Mouse (Mus musculus): ENCODE data around the gene Pin1rt1. TPM values are rescaled to one million over a fixed set of nuclear protein-coding genes. Genes with fewer than 3 reads are reported as not detected.

Pin1rt1 gene
- total and polyA plus RNA-seq, 2 experiments from 2014 or later, result not detected

DNA sequence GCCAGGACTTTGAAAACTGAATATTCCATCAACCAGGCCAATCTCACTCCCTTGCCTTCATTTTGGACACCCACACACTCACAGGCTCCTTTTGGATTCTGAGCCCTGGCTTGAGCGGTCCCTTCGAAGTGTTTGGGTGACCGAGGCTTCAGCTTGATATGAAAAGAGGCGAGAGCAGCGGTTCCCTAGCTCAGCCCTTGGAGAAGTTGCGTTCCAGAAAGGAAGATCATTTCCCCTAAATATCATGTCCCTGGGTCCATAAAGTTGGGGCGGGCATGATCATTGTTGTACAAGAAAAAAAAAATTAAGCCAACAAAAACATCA is 3.7 kb downstream of the Pin1rt1 start:
- Histone ChIP-seq H3K36me3 (replicated peaks; ENCODE audit: control insufficient read depth, insufficient read depth, low read length) (no peaks in the 10 kb centered on the region), H3K4me3 (ENCODE audit: low read depth, low read length) (peak overlapping the region; percentile 75), H3K9me3 (replicated peaks; ENCODE audit: control insufficient read depth, low read length) (no peaks in the 10 kb centered on the region), H3K9ac (replicated peaks; ENCODE audit: low read depth, low read length) (peak overlapping the region; percentile 67), H3K27ac (ENCODE audit: low read depth) (peak overlapping the region; percentile 43), H3K4me2 (ENCODE audit: low read depth, low read length) (peak overlapping the region; percentile 76), H3K27me3 (ENCODE audit: control insufficient read depth, insufficient read depth, low read length) (no peaks in the 10 kb centered on the region), H3K4me1 (ENCODE audit: control insufficient read depth, insufficient read depth) (peaks cover 12% of the 10 kb centered on the region; the same call in 1 of the 2 replicates)
- ATAC-seq (ENCODE audit: insufficient read depth, low read depth) (no peak), DNase-seq (ENCODE audit: low spot score) (no peak)
- 2% methylated on average over 7 of the region's 7 CpGs for WGBS
- TF ChIP-seq EP300 (IDR thresholded peaks at IDR 0.05; ENCODE audit: low read depth), result no peak
- no peak for TF ChIP-seq CTCF (IDR thresholded peaks at IDR 0.05; ENCODE audit: low read depth)

DNA sequence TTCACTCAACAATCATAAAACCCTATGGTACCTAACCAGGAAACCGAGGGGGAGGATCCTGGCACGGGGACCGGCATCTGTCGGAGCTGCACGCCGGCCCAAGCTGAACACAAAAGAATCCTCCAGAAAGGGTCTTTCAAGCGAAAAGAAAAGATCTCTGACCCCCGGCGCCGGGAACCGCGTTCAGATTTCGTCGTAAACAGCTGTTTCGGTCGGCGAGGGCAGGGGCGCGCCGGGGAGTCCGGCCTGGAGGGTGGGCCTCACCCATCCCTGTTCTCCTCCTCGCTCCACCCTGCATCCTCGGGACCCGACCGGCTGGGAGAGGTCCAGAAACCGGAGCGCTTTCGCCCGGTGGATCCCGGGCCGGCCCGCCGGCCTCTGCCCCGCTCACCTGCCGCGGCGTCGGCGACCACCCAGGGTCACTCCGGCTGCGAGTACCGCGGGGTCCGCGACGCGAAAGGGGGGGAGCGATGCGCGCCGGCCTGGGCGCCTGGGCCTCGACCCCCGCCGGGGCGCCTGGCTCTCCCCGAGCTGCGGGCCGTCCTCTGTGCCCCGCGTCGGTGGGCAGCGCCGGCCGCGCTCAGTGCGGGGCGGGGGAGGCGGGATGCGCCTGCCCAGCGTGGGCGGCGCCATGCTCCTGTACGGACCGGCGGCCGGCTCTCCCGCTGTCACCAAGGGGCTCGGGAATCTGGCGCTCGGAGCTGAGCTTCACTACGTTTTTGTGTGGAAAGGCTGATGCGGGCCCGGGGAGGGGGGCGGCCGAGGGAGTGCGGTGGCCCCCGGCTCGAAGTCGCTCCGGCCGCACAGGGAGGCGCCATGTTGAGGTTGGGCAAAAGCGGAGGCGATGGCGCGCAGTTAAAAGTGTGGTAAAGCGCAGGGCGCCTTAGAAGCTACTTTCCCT is 4.3 kb downstream of the Pin1rt1 start, which contains the start of gene Tcp11l1:
TSS of gene Tcp11l1 (minus strand) at position 585 of the 901 bp plus-strand sequence.
- peak within 1 kb of the TSS; percentile 75 for H3K4me3 ChIP-seq (ENCODE audit: low read depth, low read length)
- DNase-seq (ENCODE audit: low spot score) (peak; percentile 29), ATAC-seq (ENCODE audit: insufficient read depth, low read depth) (peak; percentile 89)
- no peak for TF ChIP-seq EP300 (IDR thresholded peaks at IDR 0.05; ENCODE audit: low read depth)
- TF ChIP-seq CTCF (IDR thresholded peaks at IDR 0.05; ENCODE audit: low read depth), result no peak
- no peaks in the 10 kb centered on the region for H3K9me3 ChIP-seq (replicated peaks; ENCODE audit: control insufficient read depth, low read length)
- H3K9ac ChIP-seq (replicated peaks; ENCODE audit: low read depth, low read length), result peak within 1 kb of the TSS; percentile 67
- no peaks in the 10 kb centered on the region for H3K27me3 ChIP-seq (ENCODE audit: control insufficient read depth, insufficient read depth, low read length)
- WGBS, result under 1% methylated on average over 97 of the region's 99 CpGs
- H3K27ac ChIP-seq (ENCODE audit: low read depth), result peak within 1 kb of the TSS; percentile 43
- no peaks in the 10 kb centered on the region for H3K36me3 ChIP-seq (replicated peaks; ENCODE audit: control insufficient read depth, insufficient read depth, low read length)
- H3K4me1 ChIP-seq (ENCODE audit: control insufficient read depth, insufficient read depth), result peaks cover 12% of the 10 kb centered on the region; the same call in 1 of the 2 replicates
- H3K4me2 ChIP-seq (ENCODE audit: low read depth, low read length), result peak within 1 kb of the TSS; percentile 76

DNA sequence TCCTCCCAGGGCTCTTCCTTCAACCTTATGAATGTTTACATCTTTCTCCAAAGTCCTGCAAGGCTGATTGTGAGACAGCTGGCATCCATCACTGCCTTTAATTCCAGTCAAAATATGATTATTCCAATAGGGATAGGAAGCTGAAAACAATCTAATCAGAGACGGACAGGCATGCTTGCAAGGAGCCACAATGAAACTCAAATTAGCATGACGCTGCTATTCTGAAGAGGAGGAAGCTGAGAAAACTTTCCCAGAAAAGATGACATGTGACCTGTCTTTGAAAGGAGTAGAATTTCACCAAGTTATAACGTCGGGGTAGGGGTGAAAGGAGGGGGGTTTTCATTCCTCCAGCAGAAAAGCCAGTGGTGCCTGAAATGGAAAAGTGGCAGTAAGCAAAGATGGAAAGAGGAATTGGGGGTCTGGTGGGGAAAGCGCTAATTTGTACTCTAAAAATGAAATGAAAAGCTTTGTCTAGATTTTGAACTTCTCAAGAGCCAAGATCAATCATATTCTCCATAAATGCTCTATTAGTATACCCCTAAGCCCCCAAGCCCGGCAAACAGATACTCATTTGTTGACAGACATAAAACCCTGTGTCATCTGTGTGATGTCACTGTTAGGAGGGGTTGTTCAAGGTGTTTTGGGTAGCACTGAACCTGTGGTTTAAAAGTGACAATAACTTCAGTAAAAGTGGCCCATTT is 5.4 kb downstream of the Pin1rt1 start:
- Histone ChIP-seq H3K9me3 (replicated peaks; ENCODE audit: control insufficient read depth, low read length) (no peaks in the 10 kb centered on the region), H3K36me3 (replicated peaks; ENCODE audit: control insufficient read depth, insufficient read depth, low read length) (no peaks in the 10 kb centered on the region), H3K4me2 (ENCODE audit: low read depth, low read length) (peak overlapping the region; percentile 76), H3K27ac (ENCODE audit: low read depth) (no peak overlapping the region), H3K4me3 (ENCODE audit: low read depth, low read length) (peak overlapping the region; percentile 75; the same call in 1 of the 2 replicates), H3K4me1 (ENCODE audit: control insufficient read depth, insufficient read depth) (peaks cover 12% of the 10 kb centered on the region; the same call in 1 of the 2 replicates), H3K9ac (replicated peaks; ENCODE audit: low read depth, low read length) (no peak overlapping the region), H3K27me3 (ENCODE audit: control insufficient read depth, insufficient read depth, low read length) (no peaks in the 10 kb centered on the region)
- TF ChIP-seq EP300 (IDR thresholded peaks at IDR 0.05; ENCODE audit: low read depth) (no peak), CTCF (IDR thresholded peaks at IDR 0.05; ENCODE audit: low read depth) (no peak)
- WGBS, result 45% methylated on average over 6 of the region's 6 CpGs
- DNase-seq (ENCODE audit: low spot score) (no peak), ATAC-seq (ENCODE audit: insufficient read depth, low read depth) (no peak)

DNA sequence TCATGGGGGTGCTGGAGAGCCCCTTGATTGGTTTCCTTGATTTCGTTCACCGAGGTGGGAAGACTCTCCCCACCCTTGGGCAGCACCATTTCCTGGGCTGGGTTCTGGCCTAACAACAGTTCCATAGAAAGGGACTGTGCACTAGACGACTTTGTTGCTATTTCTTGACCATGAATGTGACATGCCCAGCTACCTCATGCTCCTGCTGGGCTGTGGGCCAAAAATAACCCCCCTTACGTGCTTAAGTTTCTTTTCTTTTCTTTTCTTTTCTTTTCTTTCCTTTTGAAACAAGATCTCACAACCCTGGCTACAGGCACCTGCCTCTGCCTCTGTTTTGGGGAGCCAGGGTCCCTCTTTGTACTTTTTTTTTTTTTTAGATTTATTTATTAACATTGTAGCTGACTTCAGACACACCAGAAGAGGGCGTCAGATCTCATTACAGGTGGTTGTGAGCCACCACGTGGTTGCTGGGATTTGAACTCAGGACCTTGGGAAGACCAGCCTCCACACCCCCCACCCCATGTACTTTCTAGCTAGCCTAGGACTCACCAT is 6.3 kb downstream of the Pin1rt1 start:
- no peak for ATAC-seq (ENCODE audit: insufficient read depth, low read depth)
- no peak for TF ChIP-seq EP300 (IDR thresholded peaks at IDR 0.05; ENCODE audit: low read depth)
- TF ChIP-seq CTCF (IDR thresholded peaks at IDR 0.05; ENCODE audit: low read depth), result no peak
- H3K27ac ChIP-seq (ENCODE audit: low read depth), result no peak overlapping the region
- H3K36me3 ChIP-seq (replicated peaks; ENCODE audit: control insufficient read depth, insufficient read depth, low read length), result no peaks in the 10 kb centered on the region; the same call in 1 of the 2 replicates
- WGBS, result 31% methylated on average over 6 of the region's 6 CpGs
- no peak overlapping the region for H3K4me2 ChIP-seq (ENCODE audit: low read depth, low read length)
- no peaks in the 10 kb centered on the region for H3K27me3 ChIP-seq (ENCODE audit: control insufficient read depth, insufficient read depth, low read length)
- H3K9ac ChIP-seq (replicated peaks; ENCODE audit: low read depth, low read length), result no peak overlapping the region
- peaks cover 12% of the 10 kb centered on the region; the same call in 1 of the 2 replicates for H3K4me1 ChIP-seq (ENCODE audit: control insufficient read depth, insufficient read depth)
- no peak overlapping the region for H3K4me3 ChIP-seq (ENCODE audit: low read depth, low read length)
- H3K9me3 ChIP-seq (replicated peaks; ENCODE audit: control insufficient read depth, low read length), result no peaks in the 10 kb centered on the region
- no peak for DNase-seq (ENCODE audit: low spot score)

DNA sequence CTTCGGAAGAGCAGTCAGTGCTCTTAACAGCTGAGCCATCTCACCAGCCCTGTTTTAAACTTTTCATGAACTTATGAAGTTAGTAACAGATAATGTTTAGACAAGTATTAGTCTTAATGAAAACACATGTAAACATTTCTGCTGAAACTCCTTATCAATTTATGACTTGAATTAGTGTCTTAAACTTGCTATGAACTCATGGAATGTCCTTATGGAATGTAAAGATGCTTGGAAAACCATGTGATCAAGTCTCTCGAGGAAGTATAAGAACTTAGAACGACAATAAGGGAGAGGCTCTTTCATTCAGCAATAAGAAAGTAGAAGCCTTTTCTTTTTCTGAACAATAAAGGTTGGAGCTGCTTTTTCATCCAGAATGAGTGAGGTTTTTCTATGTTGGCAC is 11.8 kb downstream of the Pin1rt1 start:
- Histone ChIP-seq H3K9ac (replicated peaks; ENCODE audit: low read depth, low read length) (no peak overlapping the region), H3K4me3 (ENCODE audit: low read depth, low read length) (no peak overlapping the region), H3K27ac (ENCODE audit: low read depth) (no peak overlapping the region), H3K36me3 (replicated peaks; ENCODE audit: control insufficient read depth, insufficient read depth, low read length) (no peaks in the 10 kb centered on the region; the same call in 1 of the 2 replicates), H3K4me1 (ENCODE audit: control insufficient read depth, insufficient read depth) (no peaks in the 10 kb centered on the region), H3K27me3 (ENCODE audit: control insufficient read depth, insufficient read depth, low read length) (no peaks in the 10 kb centered on the region), H3K4me2 (ENCODE audit: low read depth, low read length) (no peak overlapping the region), H3K9me3 (replicated peaks; ENCODE audit: control insufficient read depth, low read length) (no peaks in the 10 kb centered on the region)
- no peak for TF ChIP-seq EP300 (IDR thresholded peaks at IDR 0.05; ENCODE audit: low read depth)
- TF ChIP-seq CTCF (IDR thresholded peaks at IDR 0.05; ENCODE audit: low read depth), result no peak
- 79% methylated on average over 3 of the region's 3 CpGs for WGBS
- ATAC-seq (ENCODE audit: insufficient read depth, low read depth) (no peak), DNase-seq (ENCODE audit: low spot score) (no peak)

All from heart, postnatal 0 days (tissue).